Mouse (Mus musculus) olfactory bulb, adult 2 months (tissue): Measurements from ENCODE around the gene Otub2.

Experiments used
- CTCF ChIP-seq: fragments of 200-500 bp; IDR thresholded peaks from 2 replicates; pipeline ENCODE4 v1.5.1; 2012; ENCODE audit warnings: low read depth, mild to moderate bottlenecking, low read length, moderate library complexity; ENCODE audit not compliant: insufficient read depth
- POLR2A ChIP-seq: fragments of 200-500 bp; IDR thresholded peaks from 2 replicates; pipeline ENCODE4 v1.6.1; 2012; ENCODE audit warnings: mild to moderate bottlenecking, low read depth, low read length, moderate library complexity; ENCODE audit not compliant: insufficient read depth

DNA sequence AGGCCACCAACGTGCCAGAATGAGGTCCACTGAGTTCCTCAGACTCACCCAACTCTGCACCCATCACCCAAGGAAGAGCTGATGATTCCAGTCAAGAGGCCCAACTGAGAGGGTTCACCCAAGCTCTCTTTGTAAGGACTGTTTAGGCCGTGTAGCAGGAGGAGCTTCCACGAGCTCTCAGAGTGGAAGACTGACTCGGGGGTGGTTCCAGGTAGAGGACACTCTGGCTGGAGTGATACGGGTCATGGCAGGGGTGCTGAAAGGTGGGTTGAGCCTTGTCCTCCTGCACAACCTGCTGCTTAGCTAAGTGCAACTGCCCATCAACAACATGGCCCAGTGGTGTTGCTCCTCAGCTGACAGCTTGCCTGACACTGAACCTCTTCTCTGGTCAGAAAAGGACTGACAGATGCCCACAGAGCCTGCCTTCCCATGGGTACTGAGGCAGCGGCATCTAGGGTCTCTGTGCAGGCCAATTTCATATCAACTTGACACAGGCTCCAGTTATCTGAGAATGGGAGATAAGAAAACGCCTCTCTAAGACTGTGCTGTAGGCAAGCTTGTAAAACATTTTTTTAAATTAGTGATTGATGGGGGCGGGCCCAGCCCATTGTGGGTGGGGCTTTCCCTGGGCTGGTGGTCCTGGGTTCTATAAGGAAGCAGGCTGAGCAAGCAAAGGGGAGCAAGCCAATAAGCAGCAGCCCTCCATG, 14.8 kb upstream of the Otub2 start:
- TF ChIP-seq POLR2A (no peak), CTCF (no peak)
